Mouse (Mus musculus): ENCODE data around the gene Gm11034.
A peak's percentile ranks its signal among the peaks of the same experiment; 100 is the strongest.

DNA sequence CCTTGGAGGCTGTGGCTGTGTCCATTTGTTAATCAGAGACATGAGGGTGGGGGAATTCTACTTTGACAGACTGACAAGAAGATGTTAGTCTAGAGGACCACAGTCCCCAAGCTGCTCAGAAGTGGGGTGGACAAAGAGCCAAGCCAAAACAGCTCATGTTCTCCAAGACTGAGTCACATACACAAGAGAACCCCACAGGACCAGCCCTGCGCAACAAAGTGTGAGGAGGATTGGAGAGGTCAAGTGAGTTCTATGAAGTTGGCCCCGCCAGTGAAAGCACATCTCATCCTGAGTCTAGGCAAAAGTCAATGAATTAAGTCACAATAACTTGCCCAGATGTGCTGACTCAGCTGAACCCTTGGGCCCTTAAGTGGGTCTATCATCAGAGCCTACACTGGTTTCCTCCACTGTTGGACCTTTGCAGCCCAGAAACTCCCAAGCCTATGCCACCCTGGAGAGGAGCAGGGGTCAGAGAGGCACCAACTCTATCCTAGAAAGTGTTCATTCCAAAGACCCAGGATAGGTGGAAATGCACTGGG is 25.6 kb downstream of the Gm11034 start:
- TF ChIP-seq HCFC1 (IDR thresholded peaks at IDR 0.05; ENCODE audit: low read depth, low read length) (no peak), CTCF (IDR thresholded peaks at IDR 0.05 in 2 of 3, conservative IDR thresholded peaks at IDR 0.05 in 1 of 3; ENCODE audit: control insufficient read depth in 1 of 3, insufficient read depth in 1 of 3, low read depth in 2 of 3, low read length in 3 of 3, poor library complexity in 1 of 3, severe bottlenecking in 1 of 3) (no peak), JUND (IDR thresholded peaks at IDR 0.05; ENCODE audit: low read depth, low read length) (no peak), EP300 (IDR thresholded peaks at IDR 0.05; ENCODE audit: low read depth in 1 of 2, low read length in 2 of 2) (no peak), POLR2A (IDR thresholded peaks at IDR 0.05; ENCODE audit: control insufficient read depth in 1 of 2, insufficient read depth in 1 of 2, low read depth in 1 of 2, low read length in 2 of 2, poor library complexity in 1 of 2) (no peak), TAL1 (IDR thresholded peaks at IDR 0.05; ENCODE audit: low read length) (no peak), SIN3A (IDR thresholded peaks at IDR 0.05; ENCODE audit: low read length) (no peak), E2F4 (IDR thresholded peaks at IDR 0.05; ENCODE audit: borderline replicate concordance, low read depth, low read length) (no peak), MAFK (IDR thresholded peaks at IDR 0.05; ENCODE audit: borderline replicate concordance, low read depth, low read length) (peak; percentile 43; the same call in 1 of the 2 replicates)
